Mouse (Mus musculus) adrenal gland, postnatal 10 days (tissue): ENCODE measurements around the gene Adgrf2. TPM values are rescaled to one million over a fixed set of nuclear protein-coding genes. Genes with fewer than 3 reads are reported as not detected.

Source experiments
- DNase-seq: peaks from one replicate; pipeline ENCODE4 v3.0.0; 2021; ENCODE audit warnings: mixed read lengths
- long read RNA-seq, 2 experiments: library from polyadenylated mRNA; stranded (forward); transcript quantifications; one replicate each; pipeline ENCODE4 v2.0.0; 2021
- total RNA-seq, 2 experiments: library from RNA; stranded (reverse); gene quantifications; 2 replicates each; pipeline ENCODE4 v1.2.3; 2021

The Adgrf2 gene
- total RNA-seq, result under 1 TPM; 0.09 to 0.18 TPM
- long read RNA-seq, experiment 1, result 0 reads
- long read RNA-seq, experiment 2, result 0 reads

DNA sequence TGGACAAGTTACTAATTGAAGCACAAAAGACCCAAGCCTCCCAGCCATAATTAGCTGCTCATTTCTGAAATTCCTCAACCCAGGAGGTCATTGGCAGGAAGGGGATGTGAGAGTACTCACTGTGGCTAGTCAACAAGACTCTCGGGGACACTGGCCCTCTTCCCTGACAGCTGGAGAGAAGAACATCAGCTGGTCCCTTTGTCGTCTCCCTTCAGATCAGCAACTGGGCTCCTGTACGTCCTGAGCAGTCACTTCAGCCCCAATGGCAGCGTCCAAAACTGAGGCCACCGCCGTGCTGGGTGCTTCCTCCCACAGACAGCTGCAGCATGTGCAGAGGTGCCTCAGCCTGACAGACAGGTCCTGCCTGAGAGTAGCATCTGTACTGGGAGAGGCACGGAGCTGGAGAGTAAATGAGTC, at the start of gene Adgrf2:
TSS of gene Adgrf2 (minus strand) at position 379 of the 417 bp plus-strand sequence.
- DNase-seq, result no peak

DNA sequence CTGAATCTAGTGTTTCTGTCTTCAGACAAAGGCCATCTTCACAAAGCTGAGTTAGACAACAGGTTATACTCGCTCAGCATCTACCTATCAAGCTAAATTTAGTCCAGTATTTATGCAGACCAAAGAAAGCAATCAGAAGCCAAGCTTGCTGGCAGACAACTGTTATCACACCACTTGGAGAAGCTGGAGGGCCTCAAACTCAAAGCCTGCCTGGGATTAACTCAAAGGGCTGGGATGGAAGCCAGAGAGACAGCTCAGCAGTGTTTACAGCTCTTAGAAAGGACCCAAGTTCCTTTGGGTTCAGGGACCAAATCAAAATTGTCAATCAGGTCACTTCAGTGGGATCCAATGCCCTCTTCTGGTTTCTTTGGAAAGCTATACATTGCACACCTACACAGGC, 48.8 kb upstream of the Adgrf2 start:
- no peak for DNase-seq

DNA sequence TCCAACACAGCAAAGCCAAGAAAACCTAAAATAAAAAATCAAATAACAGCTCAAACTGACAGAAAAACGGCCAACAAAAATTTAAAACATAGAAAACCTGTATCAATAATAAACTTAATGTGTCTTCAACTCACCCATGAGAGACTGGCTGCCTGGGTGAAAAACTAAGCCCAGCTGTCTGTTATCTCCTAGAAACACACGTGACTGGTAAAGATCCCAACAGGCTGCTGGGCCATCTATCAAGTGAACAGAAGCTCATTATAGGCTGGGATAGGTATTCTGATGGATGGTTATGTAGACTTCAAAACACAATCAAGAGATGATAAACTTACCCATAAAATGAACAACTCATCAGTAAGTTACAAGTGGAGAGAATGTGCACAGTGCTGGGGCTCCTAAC, 47.7 kb upstream of the Adgrf2 start:
- no peak for DNase-seq

DNA sequence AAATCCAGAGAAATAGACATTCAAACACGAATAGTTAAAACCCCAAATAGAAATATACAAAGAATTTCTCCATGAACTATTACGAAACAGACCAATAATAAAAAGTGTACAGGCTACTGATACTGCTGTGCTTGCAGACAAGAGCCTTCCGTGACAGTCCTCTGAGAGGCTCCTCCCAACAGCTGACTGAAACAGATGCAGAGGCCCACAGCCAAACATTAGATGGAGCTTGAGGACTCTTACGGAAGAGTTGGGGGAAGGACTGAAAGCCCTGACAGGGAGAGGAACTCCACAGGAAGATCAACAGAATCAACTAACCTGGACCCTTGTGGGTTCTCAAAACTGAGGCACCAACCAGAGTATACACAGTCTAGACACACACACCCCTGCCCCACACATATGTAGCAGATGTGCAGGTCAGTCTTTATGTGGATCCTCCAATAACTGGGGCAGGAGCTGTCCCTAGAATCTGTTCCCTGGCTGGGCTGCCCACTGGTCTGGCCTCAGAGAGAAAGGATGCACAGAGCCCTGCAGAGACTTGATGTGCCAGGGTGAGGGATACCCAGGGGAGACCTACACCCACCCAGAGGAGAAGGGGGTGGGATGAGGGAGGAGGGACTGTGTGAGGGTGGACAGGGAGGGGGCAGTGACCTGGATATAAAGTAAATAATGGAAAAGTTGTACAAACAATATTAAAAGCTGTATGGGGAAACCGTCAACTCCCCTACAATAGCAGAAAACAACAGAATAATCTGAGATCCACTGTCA, 46.9 kb upstream of the Adgrf2 start:
- no peak for DNase-seq

DNA sequence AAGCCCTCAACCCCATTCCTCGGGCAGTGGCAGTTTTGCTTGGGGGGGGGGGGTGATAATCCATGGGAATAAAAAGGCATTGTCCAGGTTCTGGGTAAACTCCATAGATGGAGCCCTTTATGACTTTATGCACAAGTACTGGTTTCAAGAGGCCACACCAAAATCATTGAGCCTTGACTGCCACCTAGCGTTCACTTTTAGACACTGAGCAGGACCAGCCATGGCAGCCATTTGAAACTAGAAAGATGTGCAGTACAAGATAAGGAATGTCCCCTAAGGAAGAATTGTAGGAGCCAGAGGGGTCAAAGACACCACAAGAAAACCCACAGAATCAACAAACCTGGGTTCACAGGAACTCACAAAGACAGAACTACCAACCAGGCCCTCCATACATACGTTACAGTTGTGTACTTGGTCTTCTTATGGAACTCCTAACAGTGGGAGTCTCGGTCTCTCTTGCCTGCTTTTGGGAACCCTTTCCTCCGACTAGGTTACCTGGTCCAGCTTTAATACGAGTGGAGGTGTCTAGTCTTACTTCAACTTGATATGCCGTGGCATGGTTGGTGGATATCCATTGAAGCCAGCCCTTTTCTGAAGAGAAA, 40.3 kb upstream of the Adgrf2 start:
- peak; percentile 76 for DNase-seq

DNA sequence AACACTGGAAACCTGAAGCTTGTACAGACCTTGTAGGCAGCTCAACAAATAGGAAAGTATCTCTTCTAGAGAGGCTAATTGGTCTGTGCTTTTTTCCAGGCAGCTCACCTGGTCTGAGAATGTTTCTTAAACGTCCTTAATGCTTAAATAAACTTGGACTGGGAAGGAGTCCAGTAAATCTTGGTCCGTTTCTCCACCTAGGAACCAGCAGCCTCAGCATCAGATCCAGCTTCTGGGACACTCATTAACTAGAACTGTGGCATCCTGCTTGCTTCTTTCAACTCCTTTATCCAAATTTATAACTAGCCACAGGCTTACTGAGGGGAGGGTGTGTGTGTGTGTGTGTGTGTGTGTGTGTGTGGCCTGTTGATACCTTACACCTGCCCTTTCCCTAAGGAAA, 11.8 kb upstream of the Adgrf2 start:
- no peak for DNase-seq

DNA sequence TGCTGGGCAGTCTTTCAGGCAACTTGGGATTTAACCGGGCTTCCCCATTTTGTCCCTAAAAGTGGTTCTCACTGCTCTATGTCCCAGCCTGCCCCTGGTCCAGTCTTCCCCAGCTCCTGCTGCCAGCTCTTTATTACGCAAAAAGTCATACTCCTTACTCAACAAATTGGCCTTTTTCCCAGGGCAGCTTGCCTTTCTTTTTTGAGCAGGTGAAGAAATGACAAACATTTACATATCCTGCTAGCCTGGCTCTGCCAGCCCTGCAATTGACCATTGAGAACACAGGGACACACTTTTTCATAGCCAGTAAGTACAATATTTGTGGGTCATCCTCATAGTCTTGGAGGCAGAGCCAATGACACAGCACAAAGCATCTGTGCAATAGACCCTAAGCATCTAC, 10.2 kb upstream of the Adgrf2 start:
- DNase-seq, result peak; percentile 69

DNA sequence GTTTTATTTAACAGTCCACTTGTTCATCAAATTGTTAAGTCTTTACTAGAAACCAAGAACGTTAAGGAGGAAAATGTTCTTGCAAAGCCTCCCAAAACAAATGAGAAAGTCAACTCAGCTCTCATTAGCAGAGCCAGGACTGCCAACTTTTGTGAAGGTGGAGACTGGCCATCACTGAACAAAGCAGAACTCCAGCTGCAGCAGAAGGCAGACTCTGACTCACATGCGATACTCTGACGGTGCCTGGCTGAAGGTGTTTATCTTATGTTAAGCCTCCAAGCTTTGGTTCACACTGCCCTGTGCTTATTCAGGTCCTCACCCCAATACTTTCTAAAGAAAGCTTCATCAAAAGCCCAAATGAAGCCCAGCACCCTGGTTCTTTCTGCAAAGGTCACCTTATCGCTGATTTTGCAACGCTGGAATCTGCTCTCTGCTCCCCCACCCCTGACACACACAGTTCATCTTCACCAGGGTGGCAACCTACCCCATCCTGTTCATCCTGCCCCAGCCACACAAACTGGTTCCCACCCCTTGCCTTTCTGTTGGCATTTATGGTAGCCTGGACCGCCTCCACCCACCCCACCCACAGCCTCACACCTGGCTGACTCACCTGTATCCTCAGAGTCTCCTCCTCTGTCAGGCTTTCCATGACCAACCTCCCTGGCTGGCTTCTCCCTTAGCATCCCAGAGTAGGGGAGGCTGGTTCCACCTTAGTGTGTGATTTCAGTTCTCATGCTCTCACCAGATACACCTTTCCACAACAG, 3.9 kb upstream of the Adgrf2 start:
- no peak for DNase-seq

DNA sequence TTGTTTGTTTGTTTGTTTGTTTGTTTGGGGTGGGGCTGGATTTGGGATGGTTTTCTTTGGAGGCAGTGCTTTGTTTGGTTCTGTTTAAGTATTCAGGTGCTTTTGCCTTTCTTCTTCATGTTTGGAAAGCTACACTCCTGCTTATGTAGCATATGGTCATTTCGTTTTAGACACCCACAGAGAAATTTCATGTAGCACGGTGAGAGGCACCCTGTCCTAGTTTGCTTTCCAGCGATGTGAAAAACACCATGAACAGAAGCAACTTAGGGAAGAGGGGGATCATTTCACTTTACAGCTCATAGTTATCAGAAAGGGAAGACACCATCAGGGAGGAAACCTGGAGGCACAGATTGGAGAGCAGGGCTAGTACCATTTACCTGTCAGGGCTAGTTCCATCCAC, 844 bp upstream of the Adgrf2 start:
- no peak for DNase-seq

DNA sequence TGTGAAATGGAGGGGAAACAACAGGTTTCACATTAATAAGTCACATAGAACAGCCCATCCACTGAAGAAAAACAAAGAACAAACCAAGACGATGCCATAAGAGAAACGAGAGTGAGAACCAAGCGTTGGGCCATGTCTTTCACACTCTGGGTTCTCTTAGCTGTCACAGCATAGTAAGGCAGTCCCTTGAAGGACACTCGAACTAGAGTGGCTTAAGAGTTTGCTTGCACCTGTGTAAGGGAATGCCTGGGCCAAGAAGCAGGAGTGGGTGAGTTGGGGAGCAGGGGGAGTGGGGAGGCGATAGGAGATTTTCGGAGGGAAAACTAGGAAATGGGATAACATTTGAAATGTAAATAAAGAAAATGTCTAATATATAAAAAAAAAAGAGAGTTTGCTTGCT, 3.2 kb downstream of the Adgrf2 start:
- DNase-seq, result no peak

DNA sequence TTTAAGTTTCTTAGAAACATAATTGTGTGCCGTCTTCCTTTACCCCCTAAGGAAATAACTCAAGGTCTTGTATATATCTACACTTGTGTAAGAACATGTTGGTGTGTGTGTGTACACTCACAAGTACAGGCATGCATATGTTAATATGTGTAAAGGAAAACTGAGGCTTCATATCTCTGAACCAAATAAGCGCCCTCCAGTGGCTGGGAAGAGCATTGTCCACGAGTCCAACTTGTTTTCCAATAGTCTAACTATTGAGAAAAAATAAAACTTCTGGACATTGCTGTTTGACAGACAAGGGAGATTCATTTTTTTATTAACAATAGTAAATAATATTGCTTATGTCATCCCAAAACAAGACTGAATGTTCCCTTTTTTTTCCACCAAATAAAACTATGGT, 24.8 kb downstream of the Adgrf2 start:
- DNase-seq, result no peak

DNA sequence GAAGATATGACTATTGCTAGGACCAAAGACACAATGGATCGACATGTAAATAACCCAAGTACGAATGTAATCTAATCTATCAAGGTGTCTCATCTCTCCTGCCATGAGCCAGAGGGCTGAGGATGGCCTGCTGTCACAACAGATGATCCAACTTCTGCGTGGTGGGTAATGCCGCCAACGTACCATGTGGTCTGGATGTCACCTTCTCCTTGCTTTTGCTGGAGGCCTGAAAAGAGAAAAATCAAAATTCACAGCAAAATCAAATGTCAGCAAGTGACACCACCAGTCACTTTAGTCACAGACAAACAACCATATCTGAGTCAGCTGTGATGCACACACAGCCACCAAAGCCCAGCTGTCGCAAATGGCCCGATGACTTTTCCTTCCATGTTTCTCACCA, 27.0 kb downstream of the Adgrf2 start:
- no peak for DNase-seq

DNA sequence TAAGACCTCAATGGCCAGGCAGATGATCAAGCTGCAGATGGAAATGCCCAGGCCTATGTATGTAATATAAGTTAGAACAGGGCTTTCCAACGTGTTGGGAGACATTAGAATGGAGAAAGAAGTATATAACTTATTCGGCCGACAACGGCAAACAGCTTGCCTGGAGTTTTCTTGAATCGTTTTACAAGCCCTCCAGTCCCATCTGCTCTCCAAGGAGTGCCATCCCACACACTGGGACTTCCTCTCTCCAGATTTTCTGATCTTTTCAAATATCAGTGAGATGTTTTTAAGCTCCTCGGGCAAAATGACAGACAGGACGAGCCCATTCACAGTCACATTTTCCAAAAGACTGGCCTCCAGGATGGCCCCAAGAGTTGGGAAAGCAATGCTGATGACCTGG, 31.3 kb downstream of the Adgrf2 start:
- no peak for DNase-seq

DNA sequence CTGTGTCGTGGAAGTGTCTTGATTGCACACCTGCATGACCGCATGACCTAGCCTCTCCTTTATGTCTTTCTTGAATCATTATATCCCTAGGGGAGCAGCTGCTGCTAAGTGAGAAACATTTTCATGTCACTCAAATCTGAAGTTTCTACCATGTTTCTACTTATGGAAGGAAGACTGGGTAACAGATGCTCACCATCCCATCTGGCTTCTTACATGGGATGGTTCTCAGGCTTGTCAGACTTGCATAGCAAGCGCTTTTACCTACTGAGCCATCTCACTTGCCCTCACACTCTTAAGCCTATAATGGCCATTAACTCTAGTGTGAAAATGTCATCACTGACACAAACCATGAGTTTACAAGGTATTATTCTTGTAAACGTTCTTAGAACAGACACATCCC, 36.4 kb downstream of the Adgrf2 start:
- DNase-seq, result no peak

DNA sequence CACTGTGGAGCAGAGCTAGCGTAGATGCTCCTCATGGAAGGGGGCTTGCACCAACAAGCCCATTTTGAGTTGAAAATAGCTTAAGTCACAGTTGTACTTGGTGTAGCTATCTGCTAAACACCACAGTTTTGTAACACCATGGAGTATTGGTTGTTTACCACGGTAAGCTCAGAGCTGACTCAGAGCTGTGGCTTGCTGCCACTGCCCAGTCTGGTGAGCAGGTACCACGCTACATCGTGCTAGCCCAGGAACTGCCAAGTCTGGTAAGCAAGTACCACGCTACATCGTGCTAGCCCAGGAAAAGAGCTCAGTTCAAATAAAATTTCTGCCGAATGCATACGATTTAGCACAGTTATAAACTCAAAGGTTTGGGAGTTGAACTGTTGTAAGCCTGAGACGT, 39.8 kb downstream of the Adgrf2 start:
- no peak for DNase-seq

DNA sequence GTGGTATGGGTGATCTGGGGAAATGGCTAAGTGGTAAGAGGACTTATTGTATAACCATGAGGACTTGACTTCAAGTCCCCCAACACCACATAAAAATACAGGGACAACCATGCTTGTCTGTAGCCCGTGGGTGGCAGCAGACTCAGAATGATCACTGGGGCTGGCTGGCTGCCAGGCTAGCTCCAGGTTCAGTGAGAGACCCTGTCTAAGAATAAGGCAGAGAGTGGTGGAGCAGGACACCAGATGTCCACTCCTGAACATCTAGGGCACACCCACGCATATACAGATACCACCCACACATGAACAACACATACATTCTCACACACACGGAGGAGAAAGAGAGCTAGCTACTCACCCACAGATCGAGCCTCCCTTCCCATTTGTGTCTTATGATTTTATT, 47.2 kb downstream of the Adgrf2 start:
- no peak for DNase-seq

DNA sequence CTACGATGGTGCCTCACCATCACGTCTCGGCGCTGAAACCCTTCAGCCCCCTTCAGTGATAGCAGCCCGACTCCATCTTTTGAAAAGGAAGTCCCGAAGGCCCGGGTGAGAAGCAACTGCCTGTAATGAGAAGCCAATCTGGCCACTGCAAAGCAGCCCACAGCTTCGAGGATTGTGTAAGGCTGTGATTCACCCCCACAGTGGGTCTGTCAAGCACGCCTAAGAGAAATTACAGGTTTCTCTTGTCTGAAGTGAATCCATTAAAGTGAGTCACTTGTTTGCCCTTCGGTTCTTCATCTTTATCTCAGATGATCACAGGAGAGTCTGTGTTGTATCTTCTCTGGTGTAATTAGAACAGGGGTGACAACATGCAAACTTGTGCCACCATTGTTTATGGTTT, 49.8 kb downstream of the Adgrf2 start, which contains the start of gene Adgrf4:
TSS of gene Adgrf4 (minus strand) at position 149 of the 400 bp plus-strand sequence.
- DNase-seq, result no peak

DNA sequence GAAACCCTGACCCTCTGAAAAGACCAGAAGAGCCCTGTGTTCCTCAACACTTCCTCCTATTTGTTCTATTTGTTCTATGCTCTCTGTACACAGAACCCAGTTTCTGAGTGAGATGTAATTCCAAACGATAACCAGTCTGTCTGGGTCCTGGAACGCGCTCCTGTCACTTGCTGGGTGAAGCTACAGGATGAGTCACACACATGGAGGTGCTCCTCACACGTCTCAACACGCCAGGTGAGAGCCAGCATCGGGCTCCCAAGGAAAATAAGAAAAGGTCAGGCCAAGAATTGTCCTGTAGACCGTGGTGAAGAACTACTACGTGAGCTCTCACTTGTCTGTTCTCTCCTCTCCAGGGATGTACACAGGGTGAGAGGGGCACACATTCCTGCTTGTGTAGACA, 51.4 kb downstream of the Adgrf2 start:
- DNase-seq, result no peak

Other genes with a start within 250 kb of the Adgrf2 start
- gene Opn5, start 130.8 kb downstream of the Adgrf2 start, total RNA-seq, result not detected
- gene Adgrf4, start 49.9 kb downstream of the Adgrf2 start, total RNA-seq, result under 1 TPM in 1 of 2 experiments, not detected in 1; 0.21 TPM
- gene Cd2ap, start 134.5 kb upstream of the Adgrf2 start, total RNA-seq, result 10 to 100 TPM; 60.0 to 68.8 TPM